Mouse (Mus musculus): ENCODE results near the gene Rhbdd3. TPM values are rescaled to one million over a fixed set of nuclear protein-coding genes. Genes with fewer than 3 reads are reported as not detected.
A peak's percentile ranks its signal among the peaks of the same experiment; 100 is the strongest.

Rhbdd3 gene
- total and polyA plus RNA-seq, 2 experiments from 2014 or later = 50.4 to 67.1 TPM

- DNase-seq (ENCODE audit: low spot score) = peak; percentile 85
- H3K4me1 ChIP-seq (ENCODE audit: insufficient read depth, low read length) = no peaks in the 10 kb centered on the region
- H3K9me3 ChIP-seq (ENCODE audit: low read length) = no peaks in the 10 kb centered on the region
- H3K36me3 ChIP-seq (ENCODE audit: insufficient read depth, low read length) = no peaks in the 10 kb centered on the region
- WGBS = 29% methylated on average over 13 of the region's 13 CpGs
- no peak overlapping the region for H3K4me3 ChIP-seq (ENCODE audit: low read depth, low read length)
- TF ChIP-seq CTCF (IDR thresholded peaks at IDR 0.05) = peak; percentile 100
- H3K9ac ChIP-seq (replicated peaks; ENCODE audit: low read length, poor library complexity, severe bottlenecking) = no peak overlapping the region
- H3K4me2 ChIP-seq (ENCODE audit: low read depth, low read length, poor library complexity, severe bottlenecking) = no peak overlapping the region
- no peaks in the 10 kb centered on the region for H3K27me3 ChIP-seq (ENCODE audit: insufficient read depth, low read length)
- H3K27ac ChIP-seq (ENCODE audit: low read depth, low read length) = no peak overlapping the region
- no peak for ATAC-seq (ENCODE audit: low FRiP score)
These were observed 16.3 kb downstream of the Rhbdd3 start for GRCm38 (mm10) chr11:5114931-5115581.

DNA sequence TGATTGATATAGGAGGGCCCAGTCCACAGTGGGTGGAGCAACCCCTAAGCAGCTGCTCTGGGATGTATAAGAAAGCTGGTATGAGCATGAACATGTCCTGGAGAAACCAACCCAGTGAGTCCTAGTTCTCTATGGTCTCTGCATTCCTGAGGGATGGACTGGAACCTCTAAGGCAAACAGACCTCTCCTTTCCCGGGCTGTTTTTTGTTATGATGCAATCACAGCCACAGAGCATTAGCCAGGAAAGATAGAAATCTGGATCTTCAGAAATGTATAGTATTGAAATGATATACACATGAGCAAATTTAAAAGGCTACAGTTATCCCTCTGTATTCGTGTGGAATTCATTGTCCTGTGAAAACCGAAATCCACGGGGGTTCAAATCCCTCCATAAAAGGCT is 27.0 kb downstream of the Rhbdd3 start:
- Histone ChIP-seq H3K27ac (ENCODE audit: low read depth, low read length) (no peak overlapping the region), H3K4me2 (ENCODE audit: low read depth, low read length, poor library complexity, severe bottlenecking) (no peak overlapping the region), H3K27me3 (ENCODE audit: insufficient read depth, low read length) (no peaks in the 10 kb centered on the region), H3K4me3 (ENCODE audit: low read depth, low read length) (no peak overlapping the region), H3K4me1 (ENCODE audit: insufficient read depth, low read length) (no peaks in the 10 kb centered on the region), H3K36me3 (ENCODE audit: insufficient read depth, low read length) (no peaks in the 10 kb centered on the region), H3K9ac (replicated peaks; ENCODE audit: low read length, poor library complexity, severe bottlenecking) (no peak overlapping the region), H3K9me3 (ENCODE audit: low read length) (no peaks in the 10 kb centered on the region)
- ATAC-seq (ENCODE audit: low FRiP score) = no peak
- DNase-seq (ENCODE audit: low spot score) = no peak
- TF ChIP-seq CTCF (IDR thresholded peaks at IDR 0.05) = no peak
- WGBS = 57% methylated on average over 4 of the region's 4 CpGs

- no peaks in the 10 kb centered on the region for H3K9me3 ChIP-seq (ENCODE audit: low read length)
- 10% methylated on average over 5 of the region's 5 CpGs for WGBS
- H3K9ac ChIP-seq (replicated peaks; ENCODE audit: low read length, poor library complexity, severe bottlenecking) = no peak overlapping the region
- DNase-seq (ENCODE audit: low spot score) (peak; percentile 26), ATAC-seq (ENCODE audit: low FRiP score) (no peak)
- no peaks in the 10 kb centered on the region for H3K4me1 ChIP-seq (ENCODE audit: insufficient read depth, low read length)
- no peaks in the 10 kb centered on the region for H3K36me3 ChIP-seq (ENCODE audit: insufficient read depth, low read length)
- TF ChIP-seq CTCF (IDR thresholded peaks at IDR 0.05) = no peak
- no peak overlapping the region for H3K27ac ChIP-seq (ENCODE audit: low read depth, low read length)
- no peak overlapping the region for H3K4me3 ChIP-seq (ENCODE audit: low read depth, low read length)
- no peaks in the 10 kb centered on the region for H3K27me3 ChIP-seq (ENCODE audit: insufficient read depth, low read length)
- no peak overlapping the region for H3K4me2 ChIP-seq (ENCODE audit: low read depth, low read length, poor library complexity, severe bottlenecking)
These were observed 30.3 kb downstream of the Rhbdd3 start for GRCm38 (mm10) chr11:5129035-5129480.

- no peak; the same call in 1 of the 2 replicates for ATAC-seq (ENCODE audit: low FRiP score)
- Histone ChIP-seq H3K4me1 (ENCODE audit: insufficient read depth, low read length) (no peaks in the 10 kb centered on the region), H3K27me3 (ENCODE audit: insufficient read depth, low read length) (no peaks in the 10 kb centered on the region), H3K4me2 (ENCODE audit: low read depth, low read length, poor library complexity, severe bottlenecking) (no peak overlapping the region), H3K36me3 (ENCODE audit: insufficient read depth, low read length) (no peaks in the 10 kb centered on the region), H3K9me3 (ENCODE audit: low read length) (no peaks in the 10 kb centered on the region), H3K27ac (ENCODE audit: low read depth, low read length) (no peak overlapping the region), H3K9ac (replicated peaks; ENCODE audit: low read length, poor library complexity, severe bottlenecking) (no peak overlapping the region), H3K4me3 (ENCODE audit: low read depth, low read length) (no peak overlapping the region)
- 72% methylated on average over 4 of the region's 4 CpGs for WGBS
- no peak for TF ChIP-seq CTCF (IDR thresholded peaks at IDR 0.05)
- no peak for DNase-seq (ENCODE audit: low spot score)
These were observed 31.5 kb downstream of the Rhbdd3 start for GRCm38 (mm10) chr11:5130111-5130665.

- Histone ChIP-seq H3K27me3 (ENCODE audit: insufficient read depth, low read length) (no peaks in the 10 kb centered on the region), H3K4me1 (ENCODE audit: insufficient read depth, low read length) (no peaks in the 10 kb centered on the region), H3K4me2 (ENCODE audit: low read depth, low read length, poor library complexity, severe bottlenecking) (no peak overlapping the region), H3K27ac (ENCODE audit: low read depth, low read length) (no peak overlapping the region), H3K36me3 (ENCODE audit: insufficient read depth, low read length) (no peaks in the 10 kb centered on the region), H3K9me3 (ENCODE audit: low read length) (no peaks in the 10 kb centered on the region), H3K4me3 (ENCODE audit: low read depth, low read length) (no peak overlapping the region), H3K9ac (replicated peaks; ENCODE audit: low read length, poor library complexity, severe bottlenecking) (no peak overlapping the region)
- 83% methylated on average over 4 of the region's 4 CpGs for WGBS
- no peak for ATAC-seq (ENCODE audit: low FRiP score)
- TF ChIP-seq CTCF (IDR thresholded peaks at IDR 0.05) = no peak
- DNase-seq (ENCODE audit: low spot score) = no peak
These were observed 34.0 kb downstream of the Rhbdd3 start for GRCm38 (mm10) chr11:5132751-5133150.

DNA sequence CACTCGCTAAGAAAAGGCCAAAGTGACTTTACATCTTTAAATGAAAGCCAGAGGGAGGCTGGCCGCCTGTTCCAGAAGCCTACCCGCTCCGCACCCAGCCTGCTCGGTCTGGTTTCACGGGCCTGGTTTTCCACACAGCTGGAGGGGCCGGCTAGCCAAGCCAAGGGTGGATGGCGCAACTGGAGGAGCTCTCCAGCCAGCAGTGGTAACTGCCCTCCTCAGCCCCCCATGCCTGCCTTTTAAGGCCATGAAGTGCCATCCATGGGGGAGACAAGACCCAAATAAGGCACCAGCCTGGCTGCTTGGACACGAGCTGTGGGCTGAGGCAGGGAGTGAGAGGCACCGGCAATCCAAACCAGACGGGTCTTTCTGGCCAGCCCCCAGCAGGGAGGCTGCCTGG is 37.2 kb downstream of the Rhbdd3 start:
- Histone ChIP-seq H3K9me3 (ENCODE audit: low read length) (no peaks in the 10 kb centered on the region), H3K27ac (ENCODE audit: low read depth, low read length) (no peak overlapping the region), H3K4me1 (ENCODE audit: insufficient read depth, low read length) (no peaks in the 10 kb centered on the region), H3K9ac (replicated peaks; ENCODE audit: low read length, poor library complexity, severe bottlenecking) (no peak overlapping the region), H3K4me3 (ENCODE audit: low read depth, low read length) (no peak overlapping the region), H3K36me3 (ENCODE audit: insufficient read depth, low read length) (no peaks in the 10 kb centered on the region), H3K27me3 (ENCODE audit: insufficient read depth, low read length) (no peaks in the 10 kb centered on the region), H3K4me2 (ENCODE audit: low read depth, low read length, poor library complexity, severe bottlenecking) (no peak overlapping the region)
- DNase-seq (ENCODE audit: low spot score) (no peak), ATAC-seq (ENCODE audit: low FRiP score) (no peak)
- 80% methylated on average over 11 of the region's 11 CpGs for WGBS
- no peak for TF ChIP-seq CTCF (IDR thresholded peaks at IDR 0.05)
